Mouse (Mus musculus): Measurements from ENCODE around the gene Pcp4l1.
"Not testable (repeated sequence)": the region's sequence is repeated elsewhere in the genome, so short reads cannot be mapped to it uniquely, and the experiment has no call there.

Pcp4l1 gene

GRCm38 (mm10) chr1:171195887-171196397 is at the start of gene Pcp4l1:
Pcp4l1 (minus strand) TSS chr1:171196268.
- peak; percentile 10 to 17 for DNase-seq (ENCODE audit: low spot score in 2 of 2)

DNA sequence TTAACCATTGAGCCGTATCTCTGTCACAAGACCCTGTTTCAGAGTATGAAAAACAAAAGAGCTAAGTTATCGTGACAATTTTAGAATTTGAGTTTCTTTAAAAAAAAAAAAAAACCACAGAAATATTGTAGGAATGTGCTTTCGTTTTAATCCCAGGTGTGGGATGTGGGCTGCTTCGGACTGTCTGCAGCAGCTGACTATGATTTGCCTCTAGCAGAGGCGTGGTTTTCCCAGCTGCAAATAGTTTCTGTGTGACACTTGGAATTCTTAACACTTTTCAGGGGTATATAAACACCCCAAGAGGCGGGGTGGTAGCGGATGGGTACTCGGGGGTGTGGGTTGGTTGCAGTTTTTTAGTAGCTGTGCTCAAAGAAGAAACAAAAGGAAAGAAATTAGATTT is 49.3 kb upstream of the Pcp4l1 start:
- DNase-seq (ENCODE audit: low spot score in 2 of 2), result no peak

GRCm38 (mm10) chr1:171241952-171242351 is 45.9 kb upstream of the Pcp4l1 start:
- DNase-seq (ENCODE audit: low spot score in 2 of 2), result not testable (repeated sequence)

- DNase-seq (ENCODE audit: low spot score in 2 of 2), result no peak
Measured at GRCm38 (mm10) chr1:171240911-171241310, 44.8 kb upstream of the Pcp4l1 start.

DNA sequence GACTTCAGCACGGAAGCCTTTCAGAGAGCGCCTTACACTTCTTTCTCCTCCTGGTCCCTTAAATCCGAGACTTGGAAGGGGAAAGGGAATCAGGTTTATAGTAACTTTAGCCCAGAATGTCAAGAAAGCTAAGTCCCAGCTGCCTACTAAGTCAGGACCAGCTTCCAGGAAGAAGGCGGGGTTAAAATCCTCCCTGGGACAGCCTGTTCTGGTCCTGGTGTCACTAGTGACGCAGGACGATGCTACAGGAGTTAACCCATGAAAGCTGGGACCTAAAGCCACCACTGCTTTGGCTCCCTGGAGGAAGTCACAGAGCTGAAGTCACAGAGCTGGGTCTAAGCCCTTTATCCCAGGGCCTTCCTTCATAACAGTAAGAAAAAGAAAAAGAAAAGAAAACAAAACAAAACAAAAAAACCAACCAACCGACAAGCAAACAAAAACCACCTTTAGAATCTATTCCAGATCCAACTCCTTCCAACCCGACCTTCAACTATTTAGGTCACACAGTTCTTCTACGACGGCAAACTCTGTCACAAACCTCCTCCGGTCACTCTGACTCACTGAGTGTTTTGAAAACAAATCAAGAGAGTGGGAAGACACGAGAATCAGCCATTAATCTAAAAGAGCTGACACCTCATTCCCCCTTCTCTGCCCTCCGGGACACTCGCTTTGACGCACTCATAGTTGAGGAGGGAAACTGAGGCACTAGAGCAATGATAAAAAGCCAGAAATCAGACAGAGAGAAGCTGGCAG is 44.1 kb upstream of the Pcp4l1 start:
- no peak for DNase-seq (ENCODE audit: low spot score in 2 of 2)

GRCm38 (mm10) chr1:171238463-171238862 is 42.4 kb upstream of the Pcp4l1 start:
- DNase-seq (ENCODE audit: low spot score in 2 of 2), result peak; percentile 41 to 48

- DNase-seq (ENCODE audit: low spot score in 2 of 2), result no peak
Measured at GRCm38 (mm10) chr1:171237438-171237837, 41.4 kb upstream of the Pcp4l1 start.

DNA sequence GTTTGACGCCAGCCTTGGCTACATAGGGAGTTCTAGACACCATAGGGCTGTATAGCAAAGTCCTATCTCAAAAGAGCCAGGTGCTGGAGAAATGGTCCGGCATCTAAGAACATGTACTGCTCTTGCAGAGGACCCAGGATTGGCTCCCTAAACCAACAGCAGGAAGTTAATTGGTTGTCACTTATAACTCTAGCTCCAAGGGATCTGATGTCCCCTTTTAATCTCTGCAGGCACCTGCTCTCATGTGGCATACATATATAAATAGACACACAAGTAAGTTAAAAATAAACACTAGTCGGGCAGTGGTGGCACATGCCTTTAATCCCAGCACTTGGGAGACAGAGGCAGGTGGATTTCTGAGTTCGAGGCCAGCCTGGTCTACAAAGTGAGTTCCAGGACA is 39.7 kb upstream of the Pcp4l1 start:
- DNase-seq (ENCODE audit: low spot score in 2 of 2), result no peak

DNA sequence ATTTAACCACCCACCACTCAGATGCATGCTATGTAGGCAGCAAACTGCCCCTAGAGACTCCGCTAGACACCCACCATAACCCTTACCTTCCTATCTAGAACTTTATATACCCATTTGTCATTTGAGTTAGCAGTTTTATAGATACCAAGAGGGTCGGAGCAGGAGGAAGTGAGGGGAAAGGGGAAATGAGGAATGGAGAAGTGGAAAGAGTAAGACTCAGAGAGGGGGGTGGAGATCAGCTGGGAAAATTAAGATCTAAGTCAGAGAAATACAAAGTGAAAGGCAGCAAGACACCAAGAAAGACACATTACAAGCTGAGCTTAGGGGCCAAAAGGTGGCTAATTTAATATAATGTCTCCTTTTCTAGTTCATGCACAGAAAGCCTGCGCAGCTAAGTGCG is 38.5 kb upstream of the Pcp4l1 start:
- no peak for DNase-seq (ENCODE audit: low spot score in 2 of 2)

- peak; percentile 41 to 44 for DNase-seq (ENCODE audit: low spot score in 2 of 2)
Measured at GRCm38 (mm10) chr1:171234126-171234525, 38.1 kb upstream of the Pcp4l1 start, which contains the start of gene Fcer1g. Fcer1g (minus strand) TSS chr1:171234365.

- DNase-seq (ENCODE audit: low spot score in 2 of 2), result no peak
Measured at GRCm38 (mm10) chr1:171232800-171233730, 37.0 kb upstream of the Pcp4l1 start.

DNA sequence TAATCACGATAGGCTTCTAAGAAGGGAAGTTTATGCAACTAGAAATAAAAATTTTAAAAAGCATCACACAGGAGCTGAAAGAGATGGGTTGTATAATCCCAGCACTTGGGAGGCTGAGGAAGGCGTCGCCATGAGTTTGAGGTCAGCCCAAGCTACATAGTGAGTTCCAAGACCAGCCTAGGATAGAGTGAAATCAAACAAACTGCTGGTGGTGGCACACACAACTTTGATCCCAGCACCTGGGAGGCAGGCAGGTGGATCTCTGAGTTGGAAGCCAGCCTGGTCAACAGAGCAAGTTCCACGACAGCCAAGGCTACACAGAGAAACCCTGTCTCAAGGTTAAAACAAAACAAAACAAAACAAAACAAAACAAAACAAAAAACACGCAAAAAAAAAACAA is 36.3 kb upstream of the Pcp4l1 start:
- no peak for DNase-seq (ENCODE audit: low spot score in 2 of 2)

DNA sequence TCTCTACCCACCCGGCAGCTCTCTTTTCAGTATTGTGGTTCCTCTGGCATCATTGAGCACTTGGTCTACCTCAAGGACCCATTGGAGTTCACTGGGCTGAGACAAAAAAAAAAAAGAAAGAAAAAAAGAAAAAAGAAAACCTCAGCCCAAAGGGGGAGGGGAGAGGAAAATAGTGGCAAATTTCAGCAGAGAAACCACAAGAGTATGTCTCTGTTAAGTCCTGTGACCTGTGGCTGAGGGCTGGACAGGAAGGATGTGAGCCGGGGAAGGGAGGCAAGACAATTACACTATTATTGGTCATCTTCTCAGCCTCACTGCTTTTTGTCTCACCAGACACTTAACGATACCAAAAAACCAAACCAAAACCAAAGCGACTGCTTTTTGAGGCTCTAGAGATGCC is 35.8 kb upstream of the Pcp4l1 start:
- DNase-seq (ENCODE audit: low spot score in 2 of 2), result no peak

GRCm38 (mm10) chr1:171230215-171230614 is 34.1 kb upstream of the Pcp4l1 start:
- no peak for DNase-seq (ENCODE audit: low spot score in 2 of 2)

GRCm38 (mm10) chr1:171229750-171230149 is 33.7 kb upstream of the Pcp4l1 start:
- DNase-seq (ENCODE audit: low spot score in 2 of 2), result no peak

GRCm38 (mm10) chr1:171227879-171228278 is 31.8 kb upstream of the Pcp4l1 start:
- no peak for DNase-seq (ENCODE audit: low spot score in 2 of 2)

- no peak for DNase-seq (ENCODE audit: low spot score in 2 of 2)
Measured at GRCm38 (mm10) chr1:171226780-171227179, 30.7 kb upstream of the Pcp4l1 start.

- DNase-seq (ENCODE audit: low spot score in 2 of 2), result no peak
Measured at GRCm38 (mm10) chr1:171224857-171225256, 28.8 kb upstream of the Pcp4l1 start, which contains the start of gene Apoa2. Apoa2 (plus strand) TSS chr1:171225054.

- no peak for DNase-seq (ENCODE audit: low spot score in 2 of 2)
Measured at GRCm38 (mm10) chr1:171223796-171224195, 27.7 kb upstream of the Pcp4l1 start.

DNA sequence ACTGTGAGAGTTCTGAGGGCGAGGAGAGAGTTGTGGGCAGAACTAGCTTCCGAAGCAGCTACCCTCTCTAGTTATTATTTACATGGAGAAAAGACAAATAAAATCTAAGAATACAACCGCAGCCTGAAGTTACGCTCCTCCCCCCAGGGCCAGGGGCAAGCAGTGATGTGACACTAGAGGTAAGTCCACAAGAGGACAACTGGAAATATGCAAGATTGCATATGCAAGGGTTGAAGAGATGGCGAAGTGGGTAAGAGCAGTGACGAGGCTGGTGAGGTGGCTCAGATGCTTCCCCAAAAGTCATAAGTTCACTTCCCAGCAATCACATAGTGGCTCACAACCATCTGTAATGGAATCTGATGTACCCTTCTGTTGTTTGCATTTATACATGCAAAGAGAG is 27.1 kb upstream of the Pcp4l1 start:
- DNase-seq (ENCODE audit: low spot score in 2 of 2), result no peak

DNA sequence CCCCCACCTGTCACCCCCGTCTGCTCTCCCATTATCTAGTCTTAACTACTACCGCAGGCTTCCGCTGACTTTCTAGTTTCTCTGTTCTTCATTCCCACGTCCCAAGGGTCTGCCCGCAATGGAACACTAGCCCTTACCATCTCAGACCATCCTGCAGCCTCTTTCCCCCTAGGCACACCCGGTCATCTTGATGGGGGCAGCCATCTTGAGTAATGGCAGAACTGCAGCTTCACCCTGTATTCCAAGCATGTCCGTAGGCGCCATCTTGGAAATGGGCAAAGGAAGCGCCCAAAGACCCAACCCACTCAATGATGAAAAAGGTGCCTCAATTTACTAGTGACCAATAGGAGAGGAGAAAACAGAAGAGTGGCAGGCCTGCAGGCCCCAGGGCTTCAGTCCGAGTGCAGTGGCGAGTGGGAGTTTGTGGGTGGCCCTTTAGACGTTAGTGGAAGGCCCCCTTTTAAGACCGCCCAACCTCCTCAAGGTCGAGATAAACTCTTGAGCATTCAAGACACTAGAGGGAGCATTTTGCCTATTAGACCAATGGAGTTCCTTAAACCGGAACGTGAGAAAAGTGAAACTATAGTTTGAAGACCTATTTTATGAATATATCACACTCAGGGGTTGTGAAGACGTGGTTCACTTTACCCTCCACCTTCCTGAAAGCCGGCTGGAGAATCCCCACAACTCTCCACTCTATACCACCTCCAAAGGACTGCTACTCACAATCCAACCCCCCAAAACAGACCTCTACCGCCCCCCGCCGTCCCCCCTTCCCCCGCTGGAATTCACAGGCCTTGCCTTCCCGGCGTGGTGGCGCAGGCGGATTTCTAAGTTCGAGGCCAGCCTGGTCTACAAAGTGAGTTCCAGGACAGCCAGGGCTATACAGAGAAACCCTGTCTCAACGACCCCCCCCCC is 26.4 kb upstream of the Pcp4l1 start, which contains the start of gene Tomm40l:
Gene Tomm40l (minus strand): TSS at position 277 of the 918 bp plus-strand sequence.
- DNase-seq (ENCODE audit: low spot score in 2 of 2), result peak; percentile 97 to 98
